8 mouse cellular contexts compared by ENCODE assay signal in the genomic region with DNA sequence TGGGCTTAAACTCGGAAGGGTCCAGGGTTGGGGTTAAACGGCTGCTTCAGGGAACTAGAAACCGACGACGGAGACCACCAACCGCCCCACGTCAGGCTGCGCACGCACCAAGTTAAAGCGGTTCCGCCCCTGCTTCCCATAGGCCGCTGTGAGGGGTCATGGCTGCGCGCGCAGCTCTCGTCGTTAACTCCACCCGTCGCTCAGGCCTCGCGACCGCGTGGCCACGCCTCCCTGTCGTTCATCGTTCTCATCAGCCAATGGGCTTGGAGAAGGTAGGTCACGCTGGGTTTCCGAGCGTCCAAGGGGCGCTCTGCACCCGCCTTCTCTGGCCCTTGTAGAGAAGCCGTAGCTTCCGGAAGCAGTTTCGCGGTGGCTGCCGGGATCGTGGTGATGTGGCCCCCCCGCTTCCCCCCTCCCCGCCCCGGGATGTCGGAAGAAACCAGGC. TPM values are rescaled to one million over a fixed set of nuclear protein-coding genes. Genes with fewer than 3 reads are reported as not detected.
A peak's percentile ranks its signal among the peaks of the same experiment; 100 is the strongest.
DNase-seq lines count a peak whose midpoint lies in the region; ATAC-seq and TF ChIP-seq lines count a peak whose summit lies in the region.

Swi5 (minus strand) TSS at position 153 of the 445 bp plus-strand sequence.

- H3K27me3 ChIP-seq in hindbrain, embryonic 10.5 days (ENCODE audit: insufficient read depth, poor library complexity, severe bottlenecking) = no peaks in the 10 kb centered on the region
- H3K27me3 ChIP-seq in lung, postnatal 0 days (replicated peaks; ENCODE audit: insufficient read depth, low read length) = no peaks in the 10 kb centered on the region

- H3K4me3 ChIP-seq in hindbrain, embryonic 10.5 days = peak within 1 kb of the TSS; percentile 99
- peak within 1 kb of the TSS; percentile 84 for H3K4me3 ChIP-seq in lung, postnatal 0 days (ENCODE audit: low read depth, low read length)

- no peaks in the 10 kb centered on the region for H3K9me3 ChIP-seq in hindbrain, embryonic 10.5 days
- H3K9me3 ChIP-seq in lung, postnatal 0 days (ENCODE audit: low read length) = no peaks in the 10 kb centered on the region

- ATAC-seq in frontal cortex, adult (ENCODE audit: low TSS enrichment) = peak; percentile 100
- ATAC-seq in lung, postnatal 0 days = peak; percentile 98

- H3K9ac ChIP-seq in lung, postnatal 0 days (replicated peaks; ENCODE audit: low read depth) = peak within 1 kb of the TSS; percentile 87

- H3K4me2 ChIP-seq in lung, postnatal 0 days (replicated peaks; ENCODE audit: low read depth, low read length) = peak within 1 kb of the TSS; percentile 81

- TF ChIP-seq EP300 in lung, postnatal 0 days (IDR thresholded peaks at IDR 0.05) = no peak

- H3K4me1 ChIP-seq in hindbrain, embryonic 10.5 days (replicated peaks) = peaks cover 22% of the 10 kb centered on the region
- peaks cover 8% of the 10 kb centered on the region; the same call in 1 of the 2 replicates for H3K4me1 ChIP-seq in lung, postnatal 0 days (ENCODE audit: insufficient read depth, low read depth, low read length)

- DNase-seq in MN1 (ENCODE audit: low spot score) = peak; percentile 100
- DNase-seq in cerebellum, adult 9-10 months = peak; percentile 99
- DNase-seq in hindbrain, embryonic 10.5 days (ENCODE audit: low spot score) = peak; percentile 99
- peak; percentile 99 for DNase-seq in layer of hippocampus, adult 9-11 months
- peak; percentile 100 for DNase-seq in lung, postnatal 0 days (ENCODE audit: low spot score)
- peak; percentile 96 for DNase-seq in ovary, postnatal 14 days (ENCODE audit: low spot score)
- peak; percentile 99 for DNase-seq in thymus, postnatal 14 days

- H3K36me3 ChIP-seq in hindbrain, embryonic 10.5 days = peaks cover 43% of the 10 kb centered on the region
- H3K36me3 ChIP-seq in lung, postnatal 0 days (ENCODE audit: insufficient read depth, low read length) = 0 out of 2 replicates have a peak, but pooled peaks cover 3% of the 10 kb centered on the region

- WGBS in hindbrain, embryonic 10.5 days = under 1% methylated on average over 41 of the region's 41 CpGs
- WGBS in lung, postnatal 0 days = under 1% methylated on average over 31 of the region's 41 CpGs

- H3K27ac ChIP-seq in hindbrain, embryonic 10.5 days = peak within 1 kb of the TSS; percentile 96
- peak within 1 kb of the TSS; percentile 87 for H3K27ac ChIP-seq in lung, postnatal 0 days (ENCODE audit: low read length)

- TF ChIP-seq CTCF in lung, postnatal 0 days (IDR thresholded peaks at IDR 0.05) = no peak

RNA-seq across cellular contexts. Expression of gene Swi5, which starts in this region (rescaled TPM):
- polyA plus RNA-seq in hindbrain, embryonic 10.5 days (2016; fragmentation: Nextera tagmentation; extraction: Ambion mirVana) = 488 and 544 TPM in 2 replicates
- polyA plus RNA-seq in lung, postnatal 0 days (2015; fragmentation: Nextera tagmentation; extraction: Ambion mirVana) = 290 and 299 TPM in 2 replicates

Comparison
In these comparisons a context has a peak if more than half of its experiments do, and no peak if none do; other contexts are left out.
1. Peak in every context shown above with its lines: DNase-seq, ATAC-seq, H3K4me3 ChIP-seq and H3K27ac ChIP-seq.